Mouse (Mus musculus): ENCODE measurements around the gene Cmtm7.
A peak's percentile ranks its signal among the peaks of the same experiment; 100 is the strongest.
"Not testable (repeated sequence)": the region's sequence is repeated elsewhere in the genome, so short reads cannot be mapped to it uniquely, and the experiment has no call there.

Gene Cmtm7

DNA sequence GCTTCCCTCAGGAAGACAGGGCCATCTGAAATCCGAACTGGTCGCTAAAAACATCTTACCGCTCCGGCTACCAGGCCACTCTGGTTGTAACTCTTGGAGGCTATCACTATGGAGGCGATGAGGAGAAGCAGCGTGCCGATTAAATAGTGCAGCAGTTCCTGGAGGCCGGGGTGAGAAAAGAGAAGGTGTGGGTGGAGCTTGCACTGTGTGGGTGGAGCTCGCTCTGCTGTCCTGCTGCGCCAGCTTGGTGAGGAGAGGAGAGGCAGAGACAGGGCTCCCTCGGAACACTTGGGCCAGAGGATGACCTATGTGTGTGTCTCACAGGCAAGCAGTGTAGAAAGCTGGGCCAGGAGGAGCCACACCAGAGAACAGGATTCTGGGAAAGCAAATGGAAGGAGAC is 19.8 kb downstream of the Cmtm7 start:
- no peak for DNase-seq (ENCODE audit: low spot score in 2 of 2)

- no peak for DNase-seq (ENCODE audit: low spot score in 2 of 2)
Measured at GRCm38 (mm10) chr9:114760353-114760752, 21.3 kb downstream of the Cmtm7 start.

DNA sequence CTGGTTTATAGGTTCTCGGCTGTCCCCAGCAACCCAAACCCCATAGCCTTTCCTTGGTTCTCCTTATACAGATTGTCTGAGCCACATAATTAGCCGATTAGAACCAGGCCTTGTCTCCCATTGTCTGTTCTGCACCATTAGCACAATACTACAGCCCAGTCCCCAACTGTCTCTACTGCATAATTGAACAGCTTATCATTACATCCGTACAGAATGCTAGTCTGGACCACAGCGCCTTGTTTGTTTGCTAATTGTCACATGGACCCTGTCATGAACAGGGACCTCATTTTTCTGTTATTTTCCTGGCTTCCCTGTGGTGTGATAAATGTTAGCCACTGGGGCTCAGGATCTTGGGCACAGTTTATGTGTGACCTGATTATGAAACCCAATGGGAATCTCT is 21.8 kb downstream of the Cmtm7 start:
- DNase-seq (ENCODE audit: low spot score in 2 of 2), result no peak

DNA sequence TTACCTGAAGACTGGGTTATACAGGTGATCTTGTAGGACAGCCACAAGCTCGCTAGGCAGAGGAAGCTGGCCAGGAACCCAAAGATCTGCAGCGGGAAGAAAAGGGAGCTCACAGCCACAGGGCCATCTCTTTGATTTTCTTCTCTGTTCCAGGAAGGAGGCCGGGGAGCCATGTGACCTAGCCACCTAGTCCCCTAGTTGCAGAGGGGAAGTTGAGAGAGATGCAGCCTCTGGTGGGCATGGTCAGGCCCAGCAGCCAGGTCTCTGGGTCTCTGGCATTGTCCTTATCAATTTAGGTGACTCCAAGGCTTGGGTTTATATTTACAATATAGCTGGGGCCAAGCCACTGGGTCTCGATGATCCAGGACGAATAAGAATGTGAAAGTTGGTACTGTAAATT is 22.9 kb downstream of the Cmtm7 start:
- no peak for DNase-seq (ENCODE audit: low spot score in 2 of 2)

DNA sequence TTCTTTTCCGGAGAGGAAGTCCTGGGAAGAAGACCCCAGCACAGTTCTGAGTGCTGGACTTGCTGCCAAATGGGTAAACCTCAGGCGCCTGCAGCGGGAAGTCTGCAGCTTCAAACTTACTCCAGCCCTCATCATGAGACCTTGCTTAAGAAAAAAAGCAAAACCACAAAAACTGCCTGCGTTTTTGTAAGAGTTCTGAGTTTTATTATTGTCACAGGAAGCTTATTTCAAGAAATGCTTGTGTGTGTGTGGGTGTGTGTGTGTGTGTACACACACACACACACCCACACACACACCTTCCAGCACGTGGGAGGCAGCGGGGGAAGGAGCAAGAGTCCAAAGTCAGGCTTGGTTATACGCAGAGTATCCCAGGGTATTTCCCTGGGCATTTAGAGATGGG is 23.4 kb downstream of the Cmtm7 start:
- no peak for DNase-seq (ENCODE audit: low spot score in 2 of 2)

- DNase-seq (ENCODE audit: low spot score in 2 of 2), result peak; percentile 93
Measured at GRCm38 (mm10) chr9:114752863-114753484, 28.7 kb downstream of the Cmtm7 start.

GRCm38 (mm10) chr9:114752311-114752710 is 29.3 kb downstream of the Cmtm7 start:
- no peak for DNase-seq (ENCODE audit: low spot score in 2 of 2)

DNA sequence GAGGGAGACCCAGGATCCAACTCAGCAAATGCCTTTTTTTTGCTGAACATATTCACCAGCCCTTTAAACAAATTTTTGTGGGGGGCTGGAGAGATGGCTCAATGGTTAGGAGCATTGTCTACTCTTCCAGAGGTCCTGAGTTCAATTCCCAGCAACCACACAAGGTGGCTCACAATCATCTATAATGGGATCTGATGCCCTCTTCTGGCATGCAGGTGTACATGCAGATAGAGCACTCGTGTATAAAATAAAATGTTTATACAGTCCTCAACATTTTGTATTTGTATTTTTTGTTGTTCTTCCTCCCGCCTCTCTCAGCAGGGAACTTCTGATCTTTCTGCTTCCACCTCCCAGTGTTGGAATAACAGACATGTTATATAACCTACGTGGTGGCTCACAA is 30.1 kb downstream of the Cmtm7 start:
- no peak for DNase-seq (ENCODE audit: low spot score in 2 of 2)

DNA sequence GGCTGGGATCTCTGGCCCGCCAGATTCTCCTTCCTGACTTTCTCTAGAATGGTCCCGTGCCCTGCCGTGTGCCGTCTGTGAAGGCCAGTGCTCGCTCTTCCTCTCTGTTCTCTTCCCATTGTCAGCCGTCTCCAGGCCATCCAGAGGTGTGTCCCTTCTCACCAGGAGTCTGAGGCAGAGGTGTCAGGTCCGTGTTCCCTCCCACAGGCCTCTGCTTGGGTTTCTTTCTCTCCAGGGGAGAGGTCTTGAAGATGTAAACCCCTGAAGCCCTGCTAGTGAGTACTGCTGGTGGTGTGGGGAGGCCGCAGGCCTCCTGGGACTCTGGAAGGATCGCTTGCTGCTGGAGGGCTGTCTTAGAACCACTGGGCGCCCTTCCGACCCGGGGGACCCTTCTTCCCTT is 34.2 kb downstream of the Cmtm7 start:
- DNase-seq (ENCODE audit: low spot score in 2 of 2), result no peak

- DNase-seq (ENCODE audit: low spot score in 2 of 2), result peak; percentile 42 to 50
Measured at GRCm38 (mm10) chr9:114747012-114747411, 34.6 kb downstream of the Cmtm7 start.

- no peak for DNase-seq (ENCODE audit: low spot score in 2 of 2)
Measured at GRCm38 (mm10) chr9:114745654-114746053, 36.0 kb downstream of the Cmtm7 start.

DNA sequence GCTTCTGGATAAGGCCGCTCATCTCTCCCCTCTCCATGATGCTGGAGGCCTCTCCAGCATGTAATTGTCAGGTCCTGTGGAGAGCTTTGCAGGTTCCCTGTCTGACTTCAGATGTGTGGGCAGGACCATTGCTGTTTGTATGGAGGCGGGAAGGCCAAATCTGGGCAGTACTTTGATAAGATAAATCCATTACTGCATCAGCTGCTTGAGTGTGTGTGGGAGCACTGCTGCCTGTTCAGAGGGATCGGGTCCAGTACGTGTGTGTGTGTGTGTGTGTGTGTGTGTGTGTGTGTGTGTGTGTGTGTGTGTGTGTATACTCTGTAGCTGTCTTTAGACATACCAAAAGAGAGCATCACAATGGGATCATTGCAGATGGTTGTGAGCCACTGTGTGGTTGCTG is 36.5 kb downstream of the Cmtm7 start:
- no peak for DNase-seq (ENCODE audit: low spot score in 2 of 2)

DNA sequence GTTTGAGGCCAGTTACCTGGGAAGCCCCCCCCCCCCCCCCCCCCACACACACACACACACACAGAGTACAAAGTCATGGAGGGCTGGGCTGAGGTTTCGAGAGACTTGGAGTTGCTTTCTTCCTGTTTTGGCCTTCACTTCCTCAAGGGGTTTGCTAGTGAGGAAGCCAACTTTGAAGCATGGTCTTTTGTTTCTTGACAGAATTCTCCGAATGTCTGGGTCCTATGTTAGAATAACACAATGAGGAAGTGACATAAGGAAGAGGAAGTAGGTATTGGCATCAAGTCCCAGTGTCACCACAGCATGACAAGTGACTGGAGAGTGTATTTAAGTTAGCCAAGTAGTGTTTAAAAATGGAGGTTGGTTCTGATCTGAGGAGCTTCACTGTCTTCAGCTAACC is 38.9 kb downstream of the Cmtm7 start:
- DNase-seq (ENCODE audit: low spot score in 2 of 2), result no peak

GRCm38 (mm10) chr9:114740336-114740735 is 41.3 kb downstream of the Cmtm7 start:
- no peak for DNase-seq (ENCODE audit: low spot score in 2 of 2)

DNA sequence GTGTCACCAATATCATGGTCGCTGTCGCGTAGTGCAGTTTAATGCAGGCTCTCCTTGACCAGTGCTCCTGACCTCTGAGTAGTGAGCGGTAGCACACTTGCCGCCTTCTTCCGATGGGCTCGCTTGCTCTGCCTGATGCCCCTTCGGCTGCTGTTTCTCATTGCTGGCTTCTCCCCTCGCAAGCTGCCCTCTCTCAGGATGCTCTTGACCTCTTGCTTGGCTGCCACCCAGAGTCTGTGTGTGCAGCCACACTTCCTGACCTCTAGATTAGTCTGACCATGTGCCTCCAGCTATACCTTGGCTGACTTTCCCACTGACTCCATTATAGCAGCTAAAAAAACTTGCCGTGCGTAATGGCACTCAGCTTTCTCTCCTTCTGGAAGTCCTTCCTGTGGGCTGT is 45.2 kb downstream of the Cmtm7 start:
- no peak for DNase-seq (ENCODE audit: low spot score in 2 of 2)

DNA sequence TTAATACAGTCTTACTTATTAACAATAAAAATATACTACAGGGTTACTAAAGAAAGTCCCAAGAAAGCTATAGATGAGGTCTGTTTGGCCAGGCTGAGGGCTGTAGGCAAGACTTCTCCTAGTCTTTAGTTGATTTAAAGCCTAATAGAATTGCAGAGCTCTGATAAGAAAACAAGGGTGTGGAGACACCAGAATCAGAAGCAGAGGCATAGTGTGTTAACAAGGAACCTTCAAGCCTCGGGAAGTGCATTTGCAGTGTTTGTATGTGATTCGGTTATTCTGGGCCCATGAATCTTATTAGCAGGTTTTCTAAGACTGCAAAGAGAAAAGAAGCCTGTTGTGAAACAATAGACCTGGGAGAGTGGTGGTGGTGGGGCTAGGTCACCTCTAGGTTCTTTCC is 48.4 kb downstream of the Cmtm7 start:
- no peak for DNase-seq (ENCODE audit: low spot score in 2 of 2)

DNA sequence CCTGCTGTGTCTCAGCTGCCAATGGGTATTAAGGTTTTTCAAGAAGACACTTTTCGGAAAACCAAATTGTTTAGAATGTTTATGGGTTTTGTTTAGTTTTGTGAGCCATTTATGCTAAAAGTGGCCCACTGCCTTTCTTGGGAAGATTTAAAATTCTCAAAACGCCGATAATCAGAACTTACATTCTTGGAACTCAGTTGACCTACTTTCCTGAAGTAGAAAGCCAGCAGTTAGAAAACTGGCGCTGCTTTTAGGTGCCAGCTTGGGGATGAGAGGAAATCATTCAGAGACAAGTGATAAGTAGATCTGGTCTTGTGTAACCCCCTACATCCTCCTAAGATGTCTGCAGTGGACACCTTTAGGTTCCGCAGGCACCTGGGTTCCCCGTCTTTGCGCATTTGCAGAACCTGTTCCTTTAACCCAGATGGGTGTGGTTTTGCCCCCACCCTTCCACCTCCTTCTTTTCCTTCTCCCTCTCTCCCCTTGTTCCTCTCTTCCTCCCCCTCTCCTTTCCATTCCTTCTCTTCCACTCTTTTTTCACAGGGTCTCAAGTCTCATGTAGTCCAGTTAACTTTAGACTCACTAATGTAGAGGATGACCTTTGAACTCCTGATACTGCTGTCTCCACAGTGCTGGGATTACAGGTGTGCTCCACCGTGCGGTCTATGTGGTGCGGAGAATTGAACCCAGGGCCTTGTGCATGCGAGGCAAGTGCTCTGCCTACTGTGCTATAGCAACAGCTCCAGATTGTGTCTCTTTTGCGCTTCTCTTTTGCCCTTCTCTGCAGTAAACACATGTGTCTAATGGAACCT is 49.6 kb downstream of the Cmtm7 start:
- no peak for DNase-seq (ENCODE audit: low spot score in 2 of 2)

DNA sequence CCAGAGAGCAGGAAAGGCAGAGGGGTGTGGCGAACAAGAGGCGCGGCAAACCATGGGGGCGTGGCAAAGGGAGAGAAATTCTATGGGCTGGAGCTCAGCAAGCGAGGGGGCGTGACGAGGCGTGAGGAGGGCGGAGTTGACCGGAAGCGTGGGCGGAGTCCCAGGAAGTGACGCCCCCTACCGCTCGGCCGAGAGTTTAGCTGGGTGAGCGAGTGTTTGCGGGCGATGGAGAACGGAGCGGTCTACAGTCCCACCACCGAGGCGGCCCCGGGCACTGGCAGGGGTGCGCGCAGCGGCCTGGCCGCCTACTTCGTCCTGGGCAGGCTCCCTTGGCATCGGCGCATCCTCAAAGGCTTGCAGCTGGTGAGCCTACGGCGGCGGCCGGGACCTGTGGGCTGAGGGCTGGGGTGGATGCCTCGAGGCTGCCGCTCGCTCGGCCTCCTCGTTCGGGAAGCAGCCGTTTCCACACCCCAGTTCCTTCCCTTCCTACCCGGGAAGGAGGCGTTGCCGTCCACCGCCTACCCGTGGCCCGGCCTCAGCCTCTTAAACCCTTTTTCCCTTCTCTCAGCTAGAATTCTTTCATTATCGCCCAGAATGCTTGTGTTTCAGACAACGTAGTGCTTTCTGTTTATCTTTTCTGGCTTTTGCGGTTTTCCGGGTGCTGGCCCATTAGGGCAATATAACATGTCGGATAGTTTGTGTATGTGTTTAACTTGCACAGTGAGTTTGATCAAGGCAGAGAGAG is 50.5 kb downstream of the Cmtm7 start, which contains the start of gene Cmtm6:
Gene Cmtm6 (plus strand): TSS at position 106 of the 745 bp plus-strand sequence.
- peak; percentile 93 to 95 for DNase-seq (ENCODE audit: low spot score in 2 of 2)

GRCm38 (mm10) chr9:114729911-114730805 is 51.5 kb downstream of the Cmtm7 start:
- no peak for DNase-seq (ENCODE audit: low spot score in 2 of 2)

DNA sequence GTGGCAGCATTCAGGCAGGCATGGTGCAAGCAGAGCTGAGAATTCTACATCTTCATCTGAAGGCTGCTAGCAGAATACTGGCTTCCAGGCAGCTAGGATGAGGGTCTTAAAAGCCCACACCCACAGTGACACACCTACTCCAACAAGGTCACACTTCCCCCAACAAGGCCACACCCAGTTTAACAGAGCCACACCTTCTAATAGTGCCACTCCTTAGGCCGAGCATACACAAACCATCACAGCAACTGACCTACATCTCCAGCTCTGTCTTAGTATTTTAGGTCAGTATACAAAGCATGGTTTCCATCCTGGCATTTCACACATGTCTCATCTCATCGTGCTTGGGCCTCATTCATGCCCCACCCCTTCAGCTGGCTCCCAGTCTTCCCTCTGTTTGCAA is 53.2 kb downstream of the Cmtm7 start:
- DNase-seq (ENCODE audit: low spot score in 2 of 2), result not testable (repeated sequence)

DNA sequence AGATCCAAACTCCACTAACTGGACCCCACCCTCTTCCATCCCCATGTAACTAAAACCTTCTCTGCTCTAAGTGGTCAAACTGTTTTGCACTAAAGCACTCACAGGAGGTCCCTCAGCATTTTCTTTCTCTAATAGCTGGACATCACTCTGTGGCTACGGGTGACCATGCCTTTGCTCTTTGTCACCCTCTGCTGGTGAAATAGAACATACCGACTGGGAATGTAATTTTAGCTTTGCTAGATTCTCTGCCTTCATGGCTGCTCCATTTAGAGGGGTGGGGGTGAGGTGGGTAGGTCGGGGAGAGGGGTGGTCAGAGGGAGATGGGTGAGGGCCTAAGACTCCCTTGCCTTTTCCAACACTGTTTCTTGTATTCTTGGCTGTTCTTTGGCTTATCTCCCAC is 54.3 kb downstream of the Cmtm7 start:
- DNase-seq (ENCODE audit: low spot score in 2 of 2), result no peak
